Mouse (Mus musculus): ENCODE results near the gene Aqp7. TPM values are rescaled to one million over a fixed set of nuclear protein-coding genes. Genes with fewer than 3 reads are reported as not detected.

The Aqp7 gene
- total and polyA plus RNA-seq, 3 experiments = not detected

GRCm38 (mm10) chr4:41043961-41044360 lies 4.0 kb downstream of the Aqp7 start:
- peaks cover 68% of the 10 kb centered on the region for H3K27me3 ChIP-seq (ENCODE audit: insufficient read depth, low read length)
- peaks cover 5% of the 10 kb centered on the region for H3K4me1 ChIP-seq (ENCODE audit: insufficient read depth, low read depth, low read length)
- H3K36me3 ChIP-seq (replicated peaks) = no peaks in the 10 kb centered on the region
- no peaks in the 10 kb centered on the region for H3K9me3 ChIP-seq (replicated peaks)
- DNase-seq (ENCODE audit: low spot score) = no peak
- no peak overlapping the region for H3K4me3 ChIP-seq (ENCODE audit: low read depth, low read length)
- no peak for ATAC-seq (ENCODE audit: extremely low read depth, insufficient number of reproducible peaks, low FRiP score, poor library complexity, severe bottlenecking)
- no peak for TF ChIP-seq TAL1 (conservative IDR thresholded peaks at IDR 0.05; ENCODE audit: low read depth, low read length)
- no peak for TF ChIP-seq POLR2AphosphoS5 (IDR thresholded peaks at IDR 0.05; ENCODE audit: insufficient replicate concordance, low read depth, low read length)
- no peak for TF ChIP-seq GATA2 (IDR thresholded peaks at IDR 0.05; ENCODE audit: borderline replicate concordance, low read depth, low read length)
- no peak for TF ChIP-seq GATA1 (IDR thresholded peaks at IDR 0.05; ENCODE audit: borderline replicate concordance, low read length)
- no peak for TF ChIP-seq CTCF (IDR thresholded peaks at IDR 0.05; ENCODE audit: low read depth, low read length)

DNA sequence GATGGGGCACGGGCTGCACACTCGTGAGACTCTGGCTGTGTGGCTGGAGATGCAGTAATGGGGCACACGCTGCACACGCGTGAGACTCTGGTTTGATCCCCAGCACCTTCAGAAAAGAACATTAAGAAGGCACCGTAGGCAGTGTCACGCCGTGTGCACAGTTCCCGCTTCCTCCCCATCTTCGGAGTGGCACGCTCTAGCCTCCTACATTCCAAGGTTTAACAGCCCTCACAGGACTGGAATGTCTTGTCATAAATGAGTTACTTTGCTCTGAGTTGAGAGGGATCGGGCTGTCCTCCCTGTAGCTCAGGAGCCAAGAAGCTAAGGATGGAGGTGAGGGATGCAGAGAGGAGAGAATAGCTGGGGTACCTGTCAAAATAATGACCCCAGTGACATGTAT lies 5.1 kb downstream of the Aqp7 start:
- H3K27me3 ChIP-seq (ENCODE audit: insufficient read depth, low read length) = peaks cover 65% of the 10 kb centered on the region
- no peak overlapping the region for H3K4me3 ChIP-seq (ENCODE audit: low read depth, low read length)
- peaks cover 5% of the 10 kb centered on the region; the same call in 1 of the 2 replicates for H3K4me1 ChIP-seq (ENCODE audit: insufficient read depth, low read depth, low read length)
- TF ChIP-seq TAL1 (conservative IDR thresholded peaks at IDR 0.05; ENCODE audit: low read depth, low read length) (no peak), GATA2 (IDR thresholded peaks at IDR 0.05; ENCODE audit: borderline replicate concordance, low read depth, low read length) (no peak), CTCF (IDR thresholded peaks at IDR 0.05; ENCODE audit: low read depth, low read length) (no peak), POLR2AphosphoS5 (IDR thresholded peaks at IDR 0.05; ENCODE audit: insufficient replicate concordance, low read depth, low read length) (no peak), GATA1 (IDR thresholded peaks at IDR 0.05; ENCODE audit: borderline replicate concordance, low read length) (no peak)
- no peaks in the 10 kb centered on the region for H3K36me3 ChIP-seq (replicated peaks)
- no peaks in the 10 kb centered on the region for H3K9me3 ChIP-seq (replicated peaks)
- DNase-seq (ENCODE audit: low spot score) (no peak), ATAC-seq (ENCODE audit: extremely low read depth, insufficient number of reproducible peaks, low FRiP score, poor library complexity, severe bottlenecking) (no peak)

DNA sequence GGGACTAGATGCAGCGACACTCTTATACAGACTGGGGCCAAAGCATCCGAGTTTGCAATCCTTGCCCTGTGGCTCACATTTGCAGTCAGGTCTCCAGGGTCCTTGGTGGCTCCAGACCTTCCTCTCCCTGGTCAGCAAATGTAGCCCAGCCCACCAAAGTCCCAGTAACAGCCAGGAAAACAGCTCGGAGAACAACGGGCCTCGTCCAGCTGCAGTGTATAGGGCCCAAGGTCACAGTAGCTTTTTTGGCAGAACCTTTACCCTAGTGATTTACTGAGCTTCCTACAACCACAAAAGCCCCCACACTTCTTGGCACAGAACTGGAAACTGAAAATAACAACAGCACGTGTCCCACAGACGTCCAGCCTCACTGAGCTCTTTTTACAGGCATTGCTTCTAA lies 7.0 kb downstream of the Aqp7 start:
- H3K4me3 ChIP-seq (ENCODE audit: low read depth, low read length) = no peak overlapping the region
- ATAC-seq (ENCODE audit: extremely low read depth, insufficient number of reproducible peaks, low FRiP score, poor library complexity, severe bottlenecking) (no peak), DNase-seq (ENCODE audit: low spot score) (no peak)
- no peak for TF ChIP-seq GATA1 (IDR thresholded peaks at IDR 0.05; ENCODE audit: borderline replicate concordance, low read length)
- TF ChIP-seq TAL1 (conservative IDR thresholded peaks at IDR 0.05; ENCODE audit: low read depth, low read length) = no peak
- TF ChIP-seq GATA2 (IDR thresholded peaks at IDR 0.05; ENCODE audit: borderline replicate concordance, low read depth, low read length) = no peak
- TF ChIP-seq CTCF (IDR thresholded peaks at IDR 0.05; ENCODE audit: low read depth, low read length) = no peak
- no peak for TF ChIP-seq POLR2AphosphoS5 (IDR thresholded peaks at IDR 0.05; ENCODE audit: insufficient replicate concordance, low read depth, low read length)
- no peaks in the 10 kb centered on the region for H3K36me3 ChIP-seq (replicated peaks)
- peaks cover 8% of the 10 kb centered on the region; the same call in 1 of the 2 replicates for H3K4me1 ChIP-seq (ENCODE audit: insufficient read depth, low read depth, low read length)
- H3K27me3 ChIP-seq (ENCODE audit: insufficient read depth, low read length) = peaks cover 59% of the 10 kb centered on the region
- H3K9me3 ChIP-seq (replicated peaks) = no peaks in the 10 kb centered on the region

DNA sequence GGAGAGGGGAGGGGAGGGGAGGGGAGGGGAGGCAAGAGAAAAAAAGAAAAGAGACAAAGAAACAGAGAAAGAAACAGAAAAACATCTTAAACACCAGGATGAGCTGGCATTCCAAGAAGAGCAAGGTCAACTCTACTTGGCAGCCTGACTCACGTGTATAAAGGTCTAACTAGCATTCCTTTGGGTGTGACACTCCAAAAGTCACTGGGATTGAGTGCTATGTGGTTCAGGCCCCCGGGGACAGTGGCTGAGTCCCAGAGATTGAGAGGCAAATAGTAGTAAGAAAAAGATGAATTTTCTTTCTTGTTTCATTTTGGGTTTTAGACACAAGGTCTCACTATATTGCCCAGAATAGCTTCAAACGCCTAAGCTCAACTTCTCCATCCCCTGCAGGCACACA lies 10.0 kb downstream of the Aqp7 start:
- DNase-seq (ENCODE audit: low spot score) (no peak), ATAC-seq (ENCODE audit: extremely low read depth, insufficient number of reproducible peaks, low FRiP score, poor library complexity, severe bottlenecking) (no peak)
- TF ChIP-seq GATA1 (IDR thresholded peaks at IDR 0.05; ENCODE audit: borderline replicate concordance, low read length) = no peak
- TF ChIP-seq POLR2AphosphoS5 (IDR thresholded peaks at IDR 0.05; ENCODE audit: insufficient replicate concordance, low read depth, low read length) = no peak
- TF ChIP-seq CTCF (IDR thresholded peaks at IDR 0.05; ENCODE audit: low read depth, low read length) = no peak
- no peak for TF ChIP-seq TAL1 (conservative IDR thresholded peaks at IDR 0.05; ENCODE audit: low read depth, low read length)
- TF ChIP-seq GATA2 (IDR thresholded peaks at IDR 0.05; ENCODE audit: borderline replicate concordance, low read depth, low read length) = no peak
- H3K27me3 ChIP-seq (ENCODE audit: insufficient read depth, low read length) = peaks cover 49% of the 10 kb centered on the region
- H3K4me1 ChIP-seq (ENCODE audit: insufficient read depth, low read depth, low read length) = peaks cover 8% of the 10 kb centered on the region; the same call in 1 of the 2 replicates
- no peak overlapping the region for H3K4me3 ChIP-seq (ENCODE audit: low read depth, low read length)
- no peaks in the 10 kb centered on the region for H3K36me3 ChIP-seq (replicated peaks)
- no peaks in the 10 kb centered on the region for H3K9me3 ChIP-seq (replicated peaks)

GRCm38 (mm10) chr4:41031242-41031641 lies 16.7 kb downstream of the Aqp7 start:
- ATAC-seq (ENCODE audit: extremely low read depth, insufficient number of reproducible peaks, low FRiP score, poor library complexity, severe bottlenecking) = no peak
- Histone ChIP-seq H3K27me3 (ENCODE audit: insufficient read depth, low read length) (peaks cover 11% of the 10 kb centered on the region), H3K4me1 (ENCODE audit: insufficient read depth, low read depth, low read length) (peaks cover 22% of the 10 kb centered on the region), H3K4me3 (ENCODE audit: low read depth, low read length) (no peak overlapping the region), H3K36me3 (replicated peaks) (peaks cover 46% of the 10 kb centered on the region), H3K9me3 (replicated peaks) (no peaks in the 10 kb centered on the region)
- TF ChIP-seq POLR2AphosphoS5 (IDR thresholded peaks at IDR 0.05; ENCODE audit: insufficient replicate concordance, low read depth, low read length) (no peak), GATA1 (IDR thresholded peaks at IDR 0.05; ENCODE audit: borderline replicate concordance, low read length) (no peak), GATA2 (IDR thresholded peaks at IDR 0.05; ENCODE audit: borderline replicate concordance, low read depth, low read length) (no peak), TAL1 (conservative IDR thresholded peaks at IDR 0.05; ENCODE audit: low read depth, low read length) (no peak)
- DNase-seq (ENCODE audit: low spot score) = no peak

DNA sequence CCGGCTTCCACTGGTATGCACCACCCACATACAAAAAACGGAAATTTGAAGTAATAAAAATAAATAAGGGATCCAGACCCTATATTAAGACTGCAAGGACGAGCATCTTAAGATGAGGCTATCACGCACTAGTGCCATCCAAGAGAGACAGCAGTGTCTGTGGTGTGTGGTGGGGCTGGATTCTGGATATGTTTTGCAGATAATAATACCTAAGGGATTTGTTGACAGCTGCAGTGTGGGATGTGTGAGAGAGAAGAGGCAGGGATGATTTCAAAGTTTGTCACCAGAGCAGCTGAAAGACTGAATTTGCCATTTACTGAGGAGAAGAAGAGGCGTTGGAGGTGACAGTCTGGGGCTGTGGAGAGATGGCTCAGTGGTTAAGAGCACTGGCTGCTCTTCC lies 18.6 kb downstream of the Aqp7 start:
- Histone ChIP-seq H3K4me3 (ENCODE audit: low read depth, low read length) (no peak overlapping the region), H3K4me1 (ENCODE audit: insufficient read depth, low read depth, low read length) (peaks cover 37% of the 10 kb centered on the region), H3K9me3 (replicated peaks) (no peaks in the 10 kb centered on the region), H3K27me3 (ENCODE audit: insufficient read depth, low read length) (no peaks in the 10 kb centered on the region), H3K36me3 (replicated peaks) (peaks cover 63% of the 10 kb centered on the region)
- DNase-seq (ENCODE audit: low spot score) (no peak), ATAC-seq (ENCODE audit: extremely low read depth, insufficient number of reproducible peaks, low FRiP score, poor library complexity, severe bottlenecking) (no peak)
- no peak for TF ChIP-seq POLR2AphosphoS5 (IDR thresholded peaks at IDR 0.05; ENCODE audit: insufficient replicate concordance, low read depth, low read length)
- TF ChIP-seq GATA2 (IDR thresholded peaks at IDR 0.05; ENCODE audit: borderline replicate concordance, low read depth, low read length) = no peak
- no peak for TF ChIP-seq GATA1 (IDR thresholded peaks at IDR 0.05; ENCODE audit: borderline replicate concordance, low read length)
- no peak for TF ChIP-seq TAL1 (conservative IDR thresholded peaks at IDR 0.05; ENCODE audit: low read depth, low read length)
- TF ChIP-seq CTCF (IDR thresholded peaks at IDR 0.05; ENCODE audit: low read depth, low read length) = no peak
